Mouse (Mus musculus) lung, postnatal 36 days (tissue): Measurements from ENCODE around the gene Clasrp.
"Not testable (repeated sequence)": the region's sequence is repeated elsewhere in the genome, so short reads cannot be mapped to it uniquely, and the experiment has no call there.

Experiments used
- DNase-seq: peaks from one replicate; pipeline ENCODE4 v3.0.0; 2022; ENCODE audit warnings: mixed read lengths

Clasrp gene

DNA sequence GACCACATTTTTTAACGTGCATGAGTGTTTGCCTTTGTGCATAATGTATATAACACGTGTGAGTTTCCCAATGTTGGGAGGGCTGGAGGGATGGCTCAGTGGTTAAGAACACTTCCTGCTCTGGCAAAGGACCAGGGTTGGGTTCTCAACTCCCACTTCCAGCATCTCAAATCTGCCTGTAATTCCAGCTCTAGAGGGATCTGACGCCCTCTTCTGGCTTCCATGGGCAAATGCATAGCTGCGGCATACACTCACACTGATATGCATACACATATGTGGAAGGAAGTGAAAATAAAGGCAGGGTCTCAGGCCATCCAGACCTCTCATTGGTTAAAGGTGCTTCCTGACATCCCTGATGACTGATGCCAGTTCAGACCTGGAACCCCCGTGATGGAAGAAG lies 3.0 kb upstream of the Clasrp start:
- DNase-seq: no peak

DNA sequence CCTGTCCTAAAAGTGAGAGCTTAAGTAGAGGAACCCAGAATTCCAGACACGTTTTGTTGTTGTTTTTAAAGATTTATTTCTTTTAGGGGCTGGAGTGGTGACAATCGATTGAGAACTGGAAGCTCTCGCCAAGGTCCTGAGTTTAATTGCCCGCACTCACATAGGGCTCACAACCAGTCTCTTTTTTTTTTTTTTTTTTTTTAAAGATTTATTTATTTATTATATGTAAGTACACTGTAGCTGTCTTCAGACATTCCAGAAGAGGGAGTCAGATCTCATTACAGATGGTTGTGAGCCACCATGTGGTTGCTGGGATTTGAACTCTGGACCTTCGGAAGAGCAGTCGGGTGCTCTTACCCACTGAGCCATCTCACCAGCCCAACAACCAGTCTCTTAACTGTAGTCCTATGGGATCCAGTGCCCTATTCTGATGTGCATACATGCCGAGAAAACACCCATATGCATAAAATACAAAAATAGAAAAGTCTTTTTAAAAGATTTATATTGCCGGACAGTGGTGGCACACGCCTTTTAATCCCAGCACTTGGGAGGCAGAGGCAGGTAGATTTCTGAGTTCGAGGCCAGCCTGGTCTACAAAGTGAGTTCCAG lies 424 bp upstream of the Clasrp start:
- DNase-seq: not testable (repeated sequence)

DNA sequence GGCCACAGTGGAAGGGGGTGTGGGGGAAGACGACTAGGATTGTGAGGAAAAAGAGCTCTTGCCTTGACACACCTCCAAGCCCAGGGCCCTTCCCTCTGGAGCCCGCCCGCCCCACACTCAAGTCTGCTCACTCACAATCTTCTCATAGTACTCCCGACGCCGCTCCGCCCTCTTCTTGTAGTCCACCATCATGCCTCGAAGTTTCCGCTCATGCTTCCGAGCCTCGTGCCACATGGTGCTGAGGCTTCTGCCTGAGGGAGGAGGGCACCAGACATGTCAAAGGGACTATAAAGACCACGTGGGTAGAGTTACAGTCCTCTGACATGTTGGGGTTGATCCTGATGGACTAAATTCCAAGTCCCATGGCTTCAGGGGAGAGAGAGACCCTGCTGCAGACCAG lies 1.2 kb downstream of the Clasrp start:
- no peak for DNase-seq

DNA sequence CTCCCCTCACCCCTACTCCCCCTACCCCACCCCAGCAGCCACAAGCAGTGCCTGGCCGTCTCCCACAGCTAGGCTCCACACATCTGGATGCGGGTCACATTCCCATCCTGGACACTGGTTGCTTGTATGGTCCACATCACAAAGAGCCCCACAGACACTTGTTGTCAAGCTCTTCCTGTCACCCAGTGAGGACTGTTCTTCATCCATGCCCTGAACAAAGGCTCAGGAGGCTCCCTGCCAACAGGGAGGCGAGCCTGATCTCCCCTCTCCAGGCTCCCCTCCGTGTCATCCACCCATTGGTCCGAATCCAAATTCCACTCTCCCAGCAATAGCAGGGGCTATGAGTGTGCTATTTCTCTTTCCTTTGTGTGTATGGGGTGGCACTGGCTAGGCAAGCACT lies 3.7 kb downstream of the Clasrp start:
- DNase-seq: no peak

DNA sequence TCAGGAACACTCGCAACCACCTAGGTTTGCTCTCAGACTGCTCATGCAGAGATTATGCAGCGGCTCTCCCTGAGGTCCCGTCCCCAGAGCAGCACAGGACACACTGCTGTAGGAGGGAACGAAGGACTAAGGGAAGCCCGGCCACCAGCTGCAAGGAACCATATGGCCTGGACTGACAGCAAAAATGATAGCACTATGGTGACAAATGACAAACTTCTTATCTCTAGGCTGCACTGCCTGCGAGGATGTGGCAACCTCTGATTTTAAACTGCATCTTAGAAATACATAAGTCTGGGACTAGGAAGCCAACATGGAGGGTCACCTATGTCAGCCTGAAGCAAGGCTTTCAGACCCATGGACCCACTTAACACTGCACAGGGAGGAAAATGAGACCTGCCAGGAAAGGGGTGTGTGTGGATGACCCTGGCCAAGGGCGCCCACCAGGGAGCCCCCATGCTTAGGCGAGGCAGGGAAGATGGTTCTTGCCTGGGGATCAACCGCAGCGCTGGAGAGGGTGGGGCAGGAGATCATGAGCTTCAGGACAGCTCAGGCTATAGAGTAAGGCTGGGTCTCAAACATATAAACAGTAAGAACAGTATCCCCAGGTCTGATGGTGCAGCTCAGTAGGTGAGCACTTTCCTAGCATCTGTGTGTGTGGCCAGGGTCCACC lies 11.1 kb downstream of the Clasrp start:
- no peak for DNase-seq

DNA sequence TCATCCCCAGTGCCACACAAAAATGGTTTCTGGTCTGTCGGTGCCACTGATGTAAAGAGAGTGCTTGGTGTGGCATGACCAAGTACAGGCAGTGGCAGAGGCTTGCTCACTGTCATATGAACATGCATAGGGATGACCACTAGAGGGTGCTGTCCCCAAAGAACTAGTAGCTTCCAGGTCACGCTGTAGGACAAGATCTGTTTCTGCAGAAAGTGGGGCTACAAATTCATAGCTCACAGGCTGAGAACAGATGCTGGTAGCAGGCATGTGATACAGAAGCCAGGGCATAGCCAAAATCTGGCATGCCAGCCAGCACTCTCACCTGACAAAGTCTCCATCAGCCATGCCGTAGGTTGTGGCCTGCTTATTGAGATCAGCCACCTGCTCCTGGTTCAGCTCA lies 14.4 kb downstream of the Clasrp start:
- DNase-seq: peak; percentile 90

DNA sequence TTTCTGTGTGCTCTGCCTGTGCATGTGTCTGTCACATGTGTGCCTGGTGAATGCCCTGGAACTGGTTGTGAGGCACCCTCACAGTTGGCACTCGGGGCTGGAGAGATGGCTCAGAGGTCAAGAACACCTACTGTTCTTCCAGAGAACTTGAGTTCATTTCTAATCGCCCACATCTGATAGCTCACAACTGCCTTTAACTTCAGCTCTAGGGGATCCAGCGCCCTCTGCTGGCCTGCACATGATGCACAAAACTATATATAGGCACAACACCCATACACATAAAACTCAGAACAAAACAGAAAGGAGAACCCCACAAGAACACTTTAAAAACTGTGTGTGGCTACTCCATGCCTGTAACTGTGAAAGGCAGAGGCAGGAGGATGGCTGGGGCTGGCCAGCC lies 15.1 kb downstream of the Clasrp start:
- peak; percentile 72 for DNase-seq

DNA sequence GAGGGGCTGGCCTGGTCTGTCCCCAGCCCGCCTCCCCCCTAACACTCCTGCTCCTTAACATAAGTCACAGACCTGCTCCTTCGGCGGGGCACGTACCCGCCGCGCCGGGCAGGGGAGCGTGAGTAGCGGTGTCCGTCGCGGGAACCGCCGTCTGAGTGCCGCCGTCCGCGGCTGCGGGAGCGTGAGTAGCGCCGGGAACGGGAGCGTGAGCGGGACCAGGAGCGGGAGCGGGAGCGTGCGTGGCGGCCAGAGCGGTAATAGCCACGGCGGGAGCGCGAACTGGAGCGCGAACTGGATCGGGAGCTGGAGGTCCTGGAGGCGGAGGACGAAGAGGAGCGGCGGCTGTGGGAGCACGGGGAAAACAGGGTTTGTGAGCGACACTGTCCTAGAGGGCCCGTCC lies 18.0 kb downstream of the Clasrp start:
- DNase-seq: no peak

DNA sequence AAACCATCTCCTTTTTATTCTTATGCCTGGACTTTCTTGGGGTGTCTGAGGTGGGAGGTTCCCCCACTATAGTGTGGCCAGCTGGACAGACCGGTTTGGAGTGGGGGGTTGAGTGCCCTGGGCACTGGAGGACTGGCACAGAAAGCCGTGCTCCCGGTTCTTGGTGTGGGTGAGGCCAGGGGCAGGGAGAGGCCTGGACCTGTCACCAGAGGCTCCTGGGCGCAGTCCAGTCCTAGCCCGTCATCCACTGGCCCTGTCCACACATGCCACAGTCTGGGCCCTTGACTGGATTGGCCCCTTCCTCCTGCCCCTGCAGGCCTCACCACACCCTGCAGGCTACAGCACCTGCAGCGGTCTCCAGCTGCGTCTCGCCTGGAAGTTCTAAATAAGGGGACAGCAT lies 23.7 kb downstream of the Clasrp start:
- peak; percentile 84 for DNase-seq

DNA sequence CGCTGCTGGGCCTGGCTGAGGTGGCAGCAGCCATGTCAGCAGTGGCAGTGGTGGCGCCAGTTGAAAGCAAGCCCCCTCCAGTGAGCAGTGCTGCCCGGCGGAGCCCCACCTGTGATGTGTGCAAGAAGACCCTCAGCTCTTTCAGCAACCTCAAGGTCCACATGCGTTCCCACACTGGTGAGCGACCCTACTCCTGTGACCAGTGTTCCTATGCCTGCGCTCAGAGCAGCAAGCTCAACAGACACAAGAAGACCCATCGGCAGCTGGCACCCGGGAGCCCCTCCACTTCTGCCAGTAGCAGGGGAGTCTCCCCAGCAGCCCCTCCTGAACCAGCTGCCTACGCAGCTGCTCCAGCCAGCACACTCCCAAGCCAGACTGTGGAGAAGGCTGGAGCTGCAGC lies 24.5 kb downstream of the Clasrp start:
- no peak for DNase-seq

DNA sequence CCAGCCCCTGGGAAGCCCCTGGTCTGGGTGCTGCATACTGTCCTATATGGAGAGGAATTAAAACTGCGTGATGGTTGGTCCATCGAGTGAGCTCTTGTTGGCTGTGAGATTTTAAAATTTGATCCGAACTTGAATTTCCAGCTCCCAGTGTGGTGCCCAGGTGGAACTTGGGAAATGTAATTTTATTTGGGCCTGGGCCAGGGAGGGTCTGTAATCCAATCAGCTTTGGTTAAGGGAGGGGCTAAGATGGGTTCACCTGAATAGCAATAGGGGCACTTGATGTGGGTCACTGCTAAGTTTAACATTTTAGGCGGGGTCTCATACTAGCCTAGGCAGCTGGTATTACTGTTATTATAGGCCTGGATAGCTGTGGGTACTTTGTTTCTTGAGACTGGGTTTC lies 25.9 kb downstream of the Clasrp start:
- DNase-seq: no peak

DNA sequence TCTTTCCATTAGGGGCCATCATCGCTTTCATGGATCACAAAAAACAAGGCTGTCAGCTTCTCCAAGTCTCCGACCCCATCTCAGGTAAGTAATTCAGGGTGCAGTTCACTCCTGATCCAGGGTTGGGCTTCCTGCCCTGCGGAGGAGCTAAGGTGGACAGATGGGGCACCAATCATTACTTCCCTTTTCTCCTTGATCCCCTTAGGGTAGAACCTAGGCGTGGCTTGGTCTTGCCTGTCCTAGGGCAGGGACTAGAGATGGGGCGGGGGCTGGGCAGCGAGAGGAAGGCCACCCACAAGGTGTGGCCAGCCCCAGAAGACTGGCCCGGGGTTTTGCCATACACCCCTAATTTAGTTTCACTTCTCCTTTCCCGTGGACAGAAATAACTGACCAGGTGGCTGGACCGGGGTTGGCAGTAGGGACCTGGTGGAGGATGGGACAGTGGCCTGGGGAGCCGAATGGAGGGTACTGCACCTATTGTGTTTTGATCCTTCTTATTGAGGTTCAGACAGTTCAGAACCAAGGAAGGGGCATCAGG lies 26.3 kb downstream of the Clasrp start:
- DNase-seq: peak; percentile 71

DNA sequence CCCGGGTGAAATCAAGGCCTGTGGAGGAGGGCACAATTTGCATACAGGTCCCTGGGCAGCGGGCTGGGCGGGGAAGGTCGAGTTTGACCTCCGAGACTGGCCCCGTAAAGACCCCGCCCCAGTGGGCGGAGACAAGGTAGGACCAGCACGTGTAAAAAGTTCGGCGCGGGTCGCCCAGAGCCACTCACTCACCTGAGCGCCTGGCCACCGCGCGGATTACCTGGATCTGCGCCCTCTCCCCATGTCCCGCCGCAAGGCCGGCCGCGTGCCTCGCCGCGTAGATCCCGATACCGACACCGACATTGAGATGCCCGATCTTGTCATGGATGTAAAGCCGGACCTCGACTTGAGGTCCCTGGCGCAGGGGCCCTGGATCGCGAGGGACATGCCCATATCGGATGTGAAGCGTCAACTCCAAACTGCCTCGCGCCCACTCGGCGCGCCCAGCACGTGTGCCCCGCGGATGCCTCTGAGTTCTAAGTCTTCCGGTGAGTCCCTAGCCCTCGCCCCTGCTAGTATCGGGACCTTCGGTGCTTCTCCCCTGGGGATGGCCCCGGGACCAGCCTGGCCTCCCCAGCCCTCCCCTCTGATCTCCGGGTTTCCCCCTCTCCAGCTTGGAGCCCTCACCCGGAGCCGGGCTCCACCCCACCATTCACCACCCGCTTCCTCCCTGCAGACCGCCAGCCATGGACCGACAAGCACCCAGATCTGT lies 27.0 kb downstream of the Clasrp start, which contains the start of the genes Zfp296 and Gemin7:
Gene Zfp296, plus strand, starts transcription at position 147 of the 712 bp plus-strand sequence.
Gene Gemin7, minus strand, starts transcription at position 455 of the 712 bp plus-strand sequence.
- DNase-seq: peak; percentile 76

DNA sequence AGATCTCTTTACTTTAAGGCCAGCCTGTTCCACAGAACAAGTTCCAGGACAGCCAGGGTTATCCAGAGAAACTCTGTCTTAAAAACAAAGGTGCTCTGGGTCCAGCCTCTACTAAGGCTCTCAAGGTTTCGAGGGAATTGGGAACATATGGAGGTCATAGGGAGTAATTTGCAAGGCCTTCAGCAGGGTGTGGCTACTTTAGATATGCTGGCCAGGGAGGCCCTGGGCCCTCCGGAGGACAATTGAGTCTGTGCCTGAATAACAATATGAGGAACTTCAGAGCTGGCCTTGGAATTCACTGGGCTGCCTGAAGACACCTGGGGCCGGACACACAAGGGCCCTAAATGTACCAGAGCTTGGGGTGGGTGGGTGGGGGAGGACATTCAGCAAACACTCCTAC lies 28.7 kb downstream of the Clasrp start:
- DNase-seq: no peak

DNA sequence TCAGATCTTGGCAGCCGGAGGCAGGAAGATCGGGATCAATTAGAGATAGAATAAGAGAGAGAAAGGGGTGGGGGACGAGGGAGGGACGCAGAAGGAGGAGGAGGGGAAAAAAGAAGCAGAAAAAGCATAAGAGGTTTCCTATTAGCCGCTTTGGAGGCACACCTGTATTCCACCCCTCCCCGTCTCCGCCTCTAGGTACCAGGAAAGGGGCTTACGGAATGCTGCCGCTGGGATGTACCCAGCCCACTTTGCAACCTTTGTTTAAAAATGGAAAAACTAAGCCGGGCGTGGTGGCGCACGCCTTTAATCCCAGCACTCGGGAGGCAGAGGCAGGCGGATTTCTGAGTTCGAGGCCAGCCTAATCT lies 30.5 kb downstream of the Clasrp start:
- DNase-seq: no peak

DNA sequence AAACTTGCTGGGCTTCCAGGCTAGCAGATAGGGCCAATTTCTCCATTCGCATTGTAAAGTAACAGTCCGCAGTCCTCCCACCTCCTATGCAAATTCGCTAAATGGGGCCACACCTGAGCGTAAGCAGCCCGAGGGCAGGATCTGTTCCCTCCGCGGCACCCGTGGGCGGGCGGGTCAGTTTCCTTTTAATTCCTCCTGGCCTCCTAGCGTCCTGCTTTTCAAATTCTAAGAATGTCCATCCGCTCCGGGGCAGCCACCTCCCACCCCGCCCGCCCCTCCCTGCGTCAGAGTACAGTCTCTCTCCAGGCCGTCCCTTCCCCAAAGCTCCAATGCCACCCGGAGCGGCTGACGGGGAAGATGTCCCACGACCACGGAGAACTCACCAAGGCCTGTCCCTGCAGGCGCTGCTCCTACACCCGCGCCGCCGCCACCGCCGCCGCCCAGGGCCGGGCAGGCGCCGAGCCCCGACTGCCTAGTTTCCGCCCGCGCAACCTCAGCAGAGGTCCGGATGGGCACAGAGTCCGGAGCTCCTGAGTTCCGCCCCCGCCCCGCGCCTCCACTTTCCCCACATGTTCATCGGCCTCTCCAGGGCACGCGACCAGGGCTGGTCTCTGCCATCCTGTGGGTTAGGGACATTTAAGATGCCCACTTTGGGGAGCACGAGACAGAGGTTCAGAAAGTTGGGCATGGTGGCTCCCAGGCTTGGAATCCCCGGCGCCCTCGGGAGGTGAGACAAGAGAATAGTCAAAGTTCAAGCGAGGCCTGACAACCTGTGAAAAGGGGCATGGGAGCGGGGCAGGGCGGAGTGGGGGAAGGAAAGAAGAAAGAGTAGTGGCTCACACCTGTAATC lies 31.1 kb downstream of the Clasrp start:
- peak; percentile 79 for DNase-seq

DNA sequence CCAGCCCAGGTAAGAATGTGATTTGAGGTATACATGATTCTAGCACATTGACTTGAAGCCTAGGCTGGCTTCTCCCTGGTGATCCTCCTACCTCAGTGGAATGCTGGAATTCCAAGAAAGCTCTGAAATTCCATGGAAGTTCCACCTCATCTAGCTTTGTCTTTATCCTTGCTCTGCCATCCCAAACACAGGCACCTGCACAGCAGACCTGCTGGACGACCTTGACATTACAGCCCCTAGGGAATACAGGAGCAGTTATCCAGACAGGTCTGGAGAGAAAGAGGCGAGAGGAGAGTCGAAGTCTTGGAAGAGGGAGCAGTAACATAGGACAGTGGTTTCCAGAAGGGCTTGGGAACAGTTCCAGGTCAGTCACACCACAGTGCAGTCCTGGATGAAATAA lies 34.6 kb downstream of the Clasrp start:
- DNase-seq: no peak

DNA sequence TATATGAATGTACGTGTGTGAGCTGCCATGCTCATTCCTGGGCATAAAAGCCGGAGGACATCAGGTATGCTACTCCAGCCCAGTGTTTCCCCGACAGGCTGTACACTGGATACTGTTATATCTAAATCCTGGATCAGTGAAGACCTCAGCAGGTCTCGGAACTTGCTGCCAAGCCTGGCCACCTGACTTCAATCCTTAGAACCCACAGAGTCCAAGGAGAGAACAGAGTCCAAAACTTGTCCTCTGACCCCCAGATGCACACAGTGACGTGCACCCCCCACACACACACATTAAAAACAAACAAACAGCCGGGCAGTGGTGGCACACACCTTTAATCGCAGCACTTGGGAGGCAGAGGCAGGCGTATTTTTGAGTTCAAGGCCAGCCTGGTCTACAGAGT lies 36.9 kb downstream of the Clasrp start:
- DNase-seq: no peak

DNA sequence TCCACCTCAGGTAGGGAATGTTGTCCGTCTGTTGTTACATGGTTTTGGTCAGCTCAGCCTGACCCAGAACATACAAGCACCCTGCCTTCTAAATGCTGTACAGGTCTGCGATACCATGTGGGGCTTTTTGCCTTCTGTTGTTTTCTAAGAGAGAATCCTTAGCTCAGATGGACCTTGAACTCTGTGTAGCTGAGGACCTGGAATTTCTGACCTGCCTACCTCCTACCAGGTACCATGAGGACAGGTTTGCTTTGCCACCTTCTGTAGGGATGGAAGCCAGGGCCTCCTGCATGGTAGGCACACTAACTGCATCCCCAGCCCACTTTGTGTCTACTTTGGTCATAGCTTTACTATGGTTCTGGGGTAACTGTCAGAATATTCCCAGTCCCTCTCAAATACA lies 38.5 kb downstream of the Clasrp start:
- DNase-seq: no peak

DNA sequence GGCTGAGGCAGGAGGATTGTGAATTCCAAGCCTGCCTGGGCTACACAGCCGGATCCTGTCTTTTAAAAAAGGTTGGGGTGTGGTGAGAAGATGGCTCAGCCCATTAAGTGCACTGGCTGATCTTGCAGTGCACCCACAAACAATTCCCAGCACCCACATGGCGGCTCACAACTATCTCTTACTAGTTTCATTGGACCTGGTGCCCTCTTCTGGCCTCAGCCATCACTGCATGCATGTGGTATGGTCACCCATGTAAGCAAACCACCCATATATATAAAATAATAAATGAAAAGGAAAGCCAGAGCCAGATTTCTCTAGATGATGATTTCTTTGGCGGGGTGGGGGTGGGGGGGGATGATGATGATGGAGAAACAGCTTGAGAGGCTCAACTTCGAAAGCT lies 39.8 kb downstream of the Clasrp start:
- DNase-seq: no peak

DNA sequence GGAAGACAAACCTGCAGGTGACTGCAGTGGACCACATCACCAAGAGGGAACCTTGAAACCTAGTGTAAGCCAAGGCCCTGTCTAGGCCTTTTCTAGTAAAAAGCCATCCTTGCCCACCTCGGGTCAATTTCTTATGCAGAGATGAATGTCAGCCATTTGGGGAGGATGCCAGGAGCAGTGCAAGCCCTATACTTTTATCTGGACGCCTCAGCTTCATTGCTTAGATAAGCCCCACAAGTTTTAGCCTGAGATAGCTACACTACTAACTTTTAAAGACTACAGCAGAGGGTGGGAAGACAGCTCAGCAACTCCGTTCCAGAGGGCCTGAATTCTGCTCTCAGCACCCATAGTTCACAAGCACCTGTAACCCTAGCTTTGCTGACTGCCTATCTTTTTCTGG lies 40.4 kb downstream of the Clasrp start:
- DNase-seq: no peak

DNA sequence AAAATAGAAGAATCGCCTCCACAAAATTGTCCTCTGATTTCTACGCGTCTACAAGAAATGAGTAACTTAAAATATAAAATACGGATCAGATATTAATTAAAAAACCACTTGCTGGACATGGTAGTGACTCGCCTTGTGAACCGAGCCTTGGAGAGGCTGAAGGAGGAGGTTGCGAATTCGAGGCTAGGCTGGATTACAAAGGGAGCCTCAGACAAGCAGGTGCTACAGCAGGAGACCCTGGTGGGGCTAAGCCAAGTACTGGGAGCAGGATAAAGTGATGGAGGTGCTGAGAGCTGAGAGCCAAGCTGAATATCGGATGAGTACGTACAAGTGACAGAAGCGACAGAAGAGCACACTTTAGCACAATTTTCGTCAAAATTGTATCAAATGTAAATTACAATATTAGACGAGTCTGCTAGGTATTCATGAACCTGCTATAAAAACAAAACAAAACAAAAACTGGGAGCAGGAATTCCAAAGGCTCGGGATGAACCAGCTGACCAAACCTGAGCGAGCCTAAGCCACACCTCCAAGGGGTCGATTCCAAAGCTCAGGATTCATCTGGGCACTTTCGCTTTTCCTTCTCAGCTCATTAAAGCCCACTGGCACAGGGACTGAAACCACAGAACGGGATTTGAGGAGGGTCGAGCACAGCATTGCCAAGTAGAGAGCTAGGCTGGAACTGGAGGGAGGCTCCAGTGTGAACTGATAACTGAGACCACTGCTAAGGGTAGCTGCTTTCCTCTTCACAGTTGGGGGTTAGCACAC lies 41.5 kb downstream of the Clasrp start, which contains the start of gene Ppp1r37:
Gene Ppp1r37, minus strand, starts transcription at position 434 of the 768 bp plus-strand sequence.
- peak; percentile 50 for DNase-seq
